Mouse (Mus musculus) limb, embryonic 10.5 days (tissue): Measurements from ENCODE around the gene Txndc17. TPM values are rescaled to one million over a fixed set of nuclear protein-coding genes. Genes with fewer than 3 reads are reported as not detected.
A peak's percentile ranks its signal among the peaks of the same experiment; 100 is the strongest.
"Not testable (repeated sequence)": the region's sequence is repeated elsewhere in the genome, so short reads cannot be mapped to it uniquely, and the experiment has no call there.

Experiments used
- DNase-seq: peaks from one replicate; pipeline ENCODE4 v3.0.0-alpha.2; 2017; ENCODE audit warnings: low spot score
- H3K27ac ChIP-seq: fragments of 300-500 bp; sonication (generic); 2 replicates; pipeline ENCODE4 v1.5.1; 2016; ENCODE audit warnings: mild to moderate bottlenecking
- H3K27me3 ChIP-seq: fragments of 300-500 bp; sonication (generic); 2 replicates; pipeline ENCODE4 v1.6.1; 2016; ENCODE audit warnings: low read depth, mild to moderate bottlenecking; ENCODE audit not compliant: poor library complexity, severe bottlenecking
- H3K36me3 ChIP-seq: fragments of 300-500 bp; sonication (generic); 2 replicates; pipeline ENCODE4 v1.6.1; 2016; ENCODE audit warnings: mild to moderate bottlenecking, moderate library complexity
- H3K4me1 ChIP-seq: fragments of 300-500 bp; sonication (generic); 2 replicates; pipeline ENCODE4 v1.6.1; 2016
- H3K4me3 ChIP-seq: fragments of 300-500 bp; sonication (generic); 2 replicates; pipeline ENCODE4 v1.5.1; 2016; ENCODE audit warnings: mild to moderate bottlenecking, moderate library complexity
- H3K9me3 ChIP-seq: fragments of 300-500 bp; sonication (generic); replicated peaks from 2 replicates; pipeline ENCODE4 v1.6.1; 2016; ENCODE audit warnings: mild to moderate bottlenecking
- WGBS: fragments of 180-500 bp; shearing (Covaris S2); methylation state at CpG from one replicate; pipeline ENCODE4 v1.1.7; 2016; 5-methylcytosine and 5-hydroxymethylcytosine counted together
- polyA plus RNA-seq: library from polyadenylated mRNA; unstranded; fragments of >200 nt; fragmentation: Nextera tagmentation; extraction: Ambion mirVana; gene quantifications from 2 replicates; pipeline ENCODE4 v1.2.1, GENCODE M21; 2016

The Txndc17 gene
- polyA plus RNA-seq, result 190 and 199 TPM in 2 replicates

DNA sequence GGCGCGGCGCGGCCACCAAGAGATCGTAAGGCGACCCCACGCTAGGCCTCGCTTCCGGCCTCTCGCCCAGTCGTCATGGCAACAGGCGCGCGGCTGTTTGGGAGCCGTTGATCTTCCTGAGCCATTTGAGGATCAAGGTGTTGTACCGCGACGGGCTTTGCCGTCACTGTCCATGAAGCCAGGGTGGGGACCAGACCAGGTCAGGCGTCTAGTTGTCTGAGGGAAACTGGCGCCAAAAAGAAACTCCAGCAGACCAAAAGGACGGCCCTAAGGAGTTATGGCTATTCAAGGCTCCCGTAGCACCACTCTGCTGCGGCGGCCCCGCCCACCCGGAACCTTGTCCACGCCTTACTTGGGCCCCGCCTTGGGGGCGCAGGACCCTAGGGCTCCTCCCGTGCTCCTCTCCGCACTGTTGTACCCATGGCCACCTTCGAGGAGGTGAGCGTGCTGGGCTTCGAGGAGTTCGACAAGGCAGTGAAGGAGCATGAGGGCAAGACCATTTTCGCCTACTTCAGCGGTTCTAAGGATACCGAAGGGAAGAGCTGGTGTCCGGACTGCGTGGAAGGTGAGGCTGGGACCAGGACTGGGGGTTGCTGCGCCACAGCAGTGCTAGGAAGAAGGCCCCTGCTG is at the start of gene Txndc17, which contains the start of gene 4933427D14Rik:
Gene Txndc17, plus strand, starts transcription at position 344 of the 630 bp plus-strand sequence.
Gene 4933427D14Rik, minus strand, starts transcription at position 256 of the 630 bp plus-strand sequence.
- WGBS, result under 1% methylated on average over 42 of the region's 42 CpGs
- Histone ChIP-seq H3K4me1 (peaks cover 23% of the 10 kb centered on the region), H3K9me3 (no peaks in the 10 kb centered on the region), H3K27ac (peak within 1 kb of the TSS; percentile 91), H3K4me3 (peak within 1 kb of the TSS; percentile 92), H3K36me3 (peaks cover 39% of the 10 kb centered on the region), H3K27me3 (no peaks in the 10 kb centered on the region)
- DNase-seq, result peak; percentile 92

DNA sequence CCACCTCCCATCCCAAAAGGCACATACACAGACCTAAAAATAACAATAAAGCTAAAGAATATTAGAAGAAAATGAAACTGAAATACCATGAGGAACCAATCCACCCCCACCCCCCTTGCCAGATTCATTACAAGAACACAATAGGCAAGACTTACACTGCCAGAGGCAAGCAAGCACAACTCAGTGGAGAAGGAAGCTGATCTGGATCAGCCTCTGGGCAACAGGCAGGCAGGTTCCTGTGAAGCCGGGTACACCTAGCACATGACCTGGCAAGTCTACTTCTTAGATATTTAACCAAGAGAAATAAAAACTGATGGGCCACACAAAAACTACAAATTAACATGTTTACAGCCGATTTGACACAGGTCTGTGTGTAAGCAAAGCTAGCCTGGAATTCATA is 44.1 kb upstream of the Txndc17 start:
- H3K27me3 ChIP-seq, result no peaks in the 10 kb centered on the region
- no peak overlapping the region for H3K27ac ChIP-seq
- H3K36me3 ChIP-seq, result peaks cover 76% of the 10 kb centered on the region
- no peaks in the 10 kb centered on the region for H3K4me1 ChIP-seq
- no peak for DNase-seq
- H3K4me3 ChIP-seq, result no peak overlapping the region
- 90% methylated on average over 2 of the region's 2 CpGs for WGBS
- no peaks in the 10 kb centered on the region for H3K9me3 ChIP-seq

GRCm38 (mm10) chr11:72169871-72170270 is 37.5 kb upstream of the Txndc17 start:
- 88% methylated on average over 4 of the region's 4 CpGs for WGBS
- Histone ChIP-seq H3K36me3 (peaks cover 90% of the 10 kb centered on the region), H3K9me3 (no peaks in the 10 kb centered on the region), H3K4me1 (no peaks in the 10 kb centered on the region), H3K4me3 (no peak overlapping the region), H3K27me3 (no peaks in the 10 kb centered on the region), H3K27ac (no peak overlapping the region)
- no peak for DNase-seq

GRCm38 (mm10) chr11:72171906-72172305 is 35.4 kb upstream of the Txndc17 start:
- not testable (repeated sequence) for H3K4me3 ChIP-seq, H3K9me3 ChIP-seq, DNase-seq, H3K27ac ChIP-seq, H3K4me1 ChIP-seq, H3K27me3 ChIP-seq
- WGBS, result 75% methylated on average over 4 of the region's 4 CpGs
- H3K36me3 ChIP-seq, result peaks cover 90% of the 10 kb centered on the region

GRCm38 (mm10) chr11:72173506-72173905 is 33.8 kb upstream of the Txndc17 start:
- 94% methylated on average over 5 of the region's 5 CpGs for WGBS
- no peaks in the 10 kb centered on the region for H3K4me1 ChIP-seq
- no peak overlapping the region for H3K27ac ChIP-seq
- no peak overlapping the region for H3K4me3 ChIP-seq
- peaks cover 92% of the 10 kb centered on the region for H3K36me3 ChIP-seq
- H3K9me3 ChIP-seq, result no peaks in the 10 kb centered on the region
- DNase-seq, result no peak
- H3K27me3 ChIP-seq, result no peaks in the 10 kb centered on the region

DNA sequence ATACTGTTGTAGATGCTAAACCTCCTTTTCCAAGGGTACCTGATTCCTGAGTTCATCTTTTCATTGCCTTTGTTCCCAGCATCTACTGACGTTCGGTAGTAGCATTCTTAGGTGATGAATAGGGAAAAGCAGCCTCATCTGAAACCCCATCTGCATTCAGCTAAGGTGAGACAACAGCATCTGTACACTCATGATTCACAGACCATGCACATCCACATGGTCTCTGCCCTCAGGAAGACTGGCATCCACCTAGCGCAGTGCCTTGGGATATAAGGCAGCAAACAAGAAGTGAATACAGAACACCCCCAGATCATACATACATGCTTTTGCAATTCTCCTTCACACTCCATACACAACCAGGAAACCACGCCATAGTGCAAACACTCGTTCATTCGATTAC is 32.6 kb upstream of the Txndc17 start:
- Histone ChIP-seq H3K27ac (no peak overlapping the region), H3K9me3 (no peaks in the 10 kb centered on the region), H3K27me3 (no peaks in the 10 kb centered on the region), H3K36me3 (peaks cover 90% of the 10 kb centered on the region), H3K4me1 (no peaks in the 10 kb centered on the region), H3K4me3 (no peak overlapping the region)
- 94% methylated on average over 6 of the region's 6 CpGs for WGBS
- DNase-seq, result no peak

DNA sequence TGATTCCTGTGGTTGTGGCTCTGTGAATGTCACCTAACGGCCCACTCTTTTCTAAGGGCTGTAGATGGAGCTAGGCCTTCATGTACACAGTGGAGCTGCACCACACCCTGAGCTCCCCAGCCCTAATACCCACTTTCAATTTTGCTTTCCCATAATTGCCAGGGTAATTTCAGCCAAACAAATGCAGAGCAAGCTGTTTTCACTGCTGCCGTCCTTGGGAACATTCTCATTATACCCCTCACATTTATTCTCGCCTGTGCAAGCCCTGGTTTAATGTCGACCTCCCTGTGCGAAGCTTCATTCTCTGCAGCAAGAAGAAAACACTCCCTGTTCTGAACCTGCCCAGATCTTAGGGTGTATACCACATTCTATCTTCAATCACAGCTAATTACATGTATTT is 31.4 kb upstream of the Txndc17 start:
- 84% methylated on average over 5 of the region's 5 CpGs for WGBS
- no peak overlapping the region for H3K4me3 ChIP-seq
- peaks cover 88% of the 10 kb centered on the region for H3K36me3 ChIP-seq
- H3K27me3 ChIP-seq, result no peaks in the 10 kb centered on the region
- H3K27ac ChIP-seq, result no peak overlapping the region
- DNase-seq, result no peak
- H3K9me3 ChIP-seq, result no peaks in the 10 kb centered on the region
- H3K4me1 ChIP-seq, result no peaks in the 10 kb centered on the region

GRCm38 (mm10) chr11:72176553-72176952 is 30.8 kb upstream of the Txndc17 start:
- Histone ChIP-seq H3K4me3 (no peak overlapping the region), H3K9me3 (no peaks in the 10 kb centered on the region), H3K27ac (no peak overlapping the region), H3K36me3 (peaks cover 92% of the 10 kb centered on the region), H3K4me1 (no peaks in the 10 kb centered on the region), H3K27me3 (no peaks in the 10 kb centered on the region)
- WGBS, result 67% methylated on average over 3 of the region's 3 CpGs
- no peak for DNase-seq

GRCm38 (mm10) chr11:72180556-72180955 is 26.8 kb upstream of the Txndc17 start:
- Histone ChIP-seq H3K9me3 (no peaks in the 10 kb centered on the region), H3K4me3 (no peak overlapping the region), H3K4me1 (no peaks in the 10 kb centered on the region), H3K27me3 (no peaks in the 10 kb centered on the region), H3K36me3 (peaks cover 68% of the 10 kb centered on the region), H3K27ac (no peak overlapping the region)
- no peak for DNase-seq
- 93% methylated on average over 5 of the region's 5 CpGs for WGBS

DNA sequence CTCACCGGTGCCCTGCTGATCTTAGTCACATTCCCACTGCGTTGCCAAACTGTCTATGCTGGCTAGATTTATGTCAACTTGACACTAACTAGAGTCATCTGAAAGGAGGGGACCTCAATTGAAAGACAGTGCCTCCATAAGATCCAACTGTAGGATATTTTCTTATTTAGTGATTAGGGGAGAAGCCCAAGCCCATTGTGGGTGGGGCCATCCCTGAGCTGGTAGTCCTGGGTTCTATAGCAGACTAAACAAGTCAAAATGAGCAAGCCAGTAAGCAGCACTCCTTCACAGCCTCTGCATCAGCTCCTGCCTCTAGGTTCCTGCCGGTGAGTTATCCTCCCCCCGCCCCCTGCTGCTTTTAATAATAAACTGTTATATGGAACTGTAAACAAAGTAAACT is 26.2 kb upstream of the Txndc17 start:
- no peaks in the 10 kb centered on the region for H3K9me3 ChIP-seq
- 92% methylated on average over 4 of the region's 4 CpGs for WGBS
- H3K36me3 ChIP-seq, result peaks cover 67% of the 10 kb centered on the region
- no peaks in the 10 kb centered on the region for H3K27me3 ChIP-seq
- no peak overlapping the region for H3K4me3 ChIP-seq
- H3K4me1 ChIP-seq, result no peaks in the 10 kb centered on the region
- H3K27ac ChIP-seq, result no peak overlapping the region
- DNase-seq, result no peak

- Histone ChIP-seq H3K27ac (no peak overlapping the region), H3K4me3 (no peak overlapping the region), H3K4me1 (no peaks in the 10 kb centered on the region), H3K27me3 (no peaks in the 10 kb centered on the region), H3K9me3 (no peaks in the 10 kb centered on the region), H3K36me3 (peaks cover 66% of the 10 kb centered on the region)
- DNase-seq, result no peak
- 87% methylated on average over 4 of the region's 4 CpGs for WGBS
Observed at GRCm38 (mm10) chr11:72184252-72184651, 23.1 kb upstream of the Txndc17 start.

- Histone ChIP-seq H3K4me3 (no peak overlapping the region), H3K9me3 (no peaks in the 10 kb centered on the region), H3K36me3 (peaks cover 88% of the 10 kb centered on the region), H3K4me1 (no peaks in the 10 kb centered on the region), H3K27ac (no peak overlapping the region), H3K27me3 (no peaks in the 10 kb centered on the region)
- 92% methylated on average over 1 of the region's 1 CpGs for WGBS
- no peak for DNase-seq
Observed at GRCm38 (mm10) chr11:72190857-72191256, 16.5 kb upstream of the Txndc17 start.

DNA sequence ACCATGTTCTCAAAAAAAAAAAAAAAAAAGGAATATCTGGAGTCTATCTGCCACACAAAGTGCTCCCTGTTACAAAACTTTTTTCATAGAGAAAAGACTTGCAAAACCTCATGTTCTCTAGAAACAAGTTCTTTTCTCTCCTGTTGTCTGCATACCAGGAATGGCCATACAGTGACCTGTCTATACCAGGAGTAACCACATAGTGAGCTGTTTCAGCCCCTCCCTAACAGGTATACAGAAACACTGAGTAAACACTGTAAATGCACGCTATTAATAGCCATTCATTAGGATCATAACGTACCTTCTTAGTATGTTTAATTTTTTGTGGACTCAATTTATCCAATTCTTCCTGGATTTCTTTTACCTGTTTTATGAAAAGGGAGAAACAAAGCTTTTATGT is 13.1 kb upstream of the Txndc17 start:
- 99% methylated on average over 2 of the region's 2 CpGs for WGBS
- Histone ChIP-seq H3K9me3 (no peaks in the 10 kb centered on the region), H3K4me1 (no peaks in the 10 kb centered on the region), H3K27me3 (no peaks in the 10 kb centered on the region), H3K27ac (no peak overlapping the region), H3K4me3 (no peak overlapping the region), H3K36me3 (peaks cover 87% of the 10 kb centered on the region)
- DNase-seq, result no peak

- Histone ChIP-seq H3K36me3 (peaks cover 77% of the 10 kb centered on the region), H3K27me3 (no peaks in the 10 kb centered on the region)
Observed at GRCm38 (mm10) chr11:72196506-72196905, 10.8 kb upstream of the Txndc17 start.

More at GRCm38 (mm10) chr11:72196506-72196905, 10.8 kb upstream of the Txndc17 start:
- Histone ChIP-seq H3K4me1 (no peaks in the 10 kb centered on the region), H3K27ac (no peak overlapping the region), H3K4me3 (no peak overlapping the region), H3K9me3 (no peaks in the 10 kb centered on the region)
- no peak for DNase-seq
- 89% methylated on average over 8 of the region's 8 CpGs for WGBS
